Mouse (Mus musculus) intestine, postnatal 0 days (tissue): Measurements from ENCODE around the gene Lrch4. TPM values are rescaled to one million over a fixed set of nuclear protein-coding genes. Genes with fewer than 3 reads are reported as not detected.

ENCODE experiments used
- ATAC-seq: fragments of 200-750 bp; cut with Nextera tagmentation; 2 replicates; pipeline ENCODE4 v1.8.0; 2017; ENCODE audit warnings: mild to moderate bottlenecking, moderate TSS enrichment, moderate library complexity
- H3K27ac ChIP-seq: fragments of 300-500 bp; sonication (generic); 2 replicates; pipeline ENCODE4 v1.5.1; 2014; ENCODE audit warnings: mild to moderate bottlenecking, low read depth, low read length, moderate library complexity
- H3K27me3 ChIP-seq: fragments of 300-500 bp; sonication (generic); replicated peaks from 2 replicates; pipeline ENCODE4 v1.6.1; 2014; ENCODE audit warnings: low read length, mixed read lengths; ENCODE audit not compliant: control insufficient read depth, insufficient read depth
- H3K36me3 ChIP-seq: fragments of 300-500 bp; sonication (generic); 2 replicates; pipeline ENCODE4 v1.6.1; 2014; ENCODE audit warnings: mild to moderate bottlenecking, moderate library complexity; ENCODE audit not compliant: control insufficient read depth, insufficient read depth
- H3K4me1 ChIP-seq: fragments of 300-500 bp; sonication (generic); replicated peaks from 2 replicates; pipeline ENCODE4 v1.6.1; 2014; ENCODE audit warnings: antibody characterized with exemption, low read length, mixed read lengths; ENCODE audit not compliant: control insufficient read depth, insufficient read depth
- H3K4me2 ChIP-seq: fragments of 300-500 bp; sonication (generic); replicated peaks from 2 replicates; pipeline ENCODE4 v1.6.1; 2014; ENCODE audit warnings: low read depth, mild to moderate bottlenecking, moderate library complexity
- H3K4me3 ChIP-seq: fragments of 300-500 bp; sonication (generic); 2 replicates; pipeline ENCODE4 v1.5.1; 2014; ENCODE audit warnings: low read depth, low read length
- H3K9ac ChIP-seq: fragments of 300-500 bp; sonication (generic); 2 replicates; pipeline ENCODE4 v1.6.1; 2014; ENCODE audit warnings: mild to moderate bottlenecking, low read depth, low read length
- H3K9me3 ChIP-seq: fragments of 300-500 bp; sonication (generic); 2 replicates; pipeline ENCODE4 v1.6.1; 2016; ENCODE audit warnings: mixed run types; ENCODE audit not compliant: control insufficient read depth
- CTCF ChIP-seq: sonication (generic); IDR thresholded peaks from 2 replicates; pipeline ENCODE4 v1.5.1; 2016; ENCODE audit warnings: low read depth, mild to moderate bottlenecking, control low read depth, antibody characterized with exemption, moderate library complexity
- WGBS: fragments of 180-500 bp; shearing (Covaris S2); extraction: QIAGEN DNeasy Blood & Tissue Kit; methylation state at CpG from one replicate; pipeline ENCODE4 v1.1.7; 2014; 5-methylcytosine and 5-hydroxymethylcytosine counted together
- polyA plus RNA-seq: library from polyadenylated mRNA; unstranded; fragments of >200 nt; fragmentation: Nextera tagmentation; extraction: Ambion mirVana; gene quantifications from 2 replicates; pipeline ENCODE4 v1.2.1, GENCODE M21; 2015

The Lrch4 gene
- polyA plus RNA-seq, 1 experiment from 2014 or later: 31.5 TPM

DNA sequence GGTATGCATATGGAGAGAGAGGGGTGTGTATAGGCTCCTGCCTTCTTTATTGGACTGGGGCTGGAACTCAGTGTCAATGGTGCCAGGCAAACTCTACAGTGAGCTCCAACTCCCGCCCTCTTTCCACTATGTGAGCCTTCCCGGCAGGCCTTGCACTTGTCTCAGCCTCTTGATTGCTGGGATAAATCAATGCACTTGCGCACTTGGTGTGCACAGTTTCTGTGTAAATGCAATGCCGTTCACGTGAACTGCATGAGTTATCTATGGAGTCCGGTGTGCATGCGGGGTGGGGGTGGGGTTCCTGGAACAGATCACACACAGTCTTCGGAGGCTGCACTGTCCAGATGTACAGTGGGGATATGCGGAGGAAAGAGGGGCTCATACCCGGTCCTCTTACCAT, 24.4 kb downstream of the Lrch4 start:
- H3K4me3 ChIP-seq: no peak overlapping the region
- H3K36me3 ChIP-seq: peaks cover 38% of the 10 kb centered on the region
- no peak overlapping the region for H3K4me2 ChIP-seq
- H3K27me3 ChIP-seq: no peaks in the 10 kb centered on the region
- no peak overlapping the region for H3K9ac ChIP-seq
- H3K4me1 ChIP-seq: no peaks in the 10 kb centered on the region
- WGBS: 93% methylated on average over 10 of the region's 10 CpGs
- no peaks in the 10 kb centered on the region for H3K9me3 ChIP-seq
- ATAC-seq: no peak
- TF ChIP-seq CTCF: no peak
- no peak overlapping the region for H3K27ac ChIP-seq

- Histone ChIP-seq H3K27me3 (no peaks in the 10 kb centered on the region), H3K9me3 (no peaks in the 10 kb centered on the region), H3K9ac (no peak overlapping the region), H3K27ac (no peak overlapping the region), H3K4me2 (no peak overlapping the region), H3K4me3 (no peak overlapping the region), H3K4me1 (no peaks in the 10 kb centered on the region), H3K36me3 (peaks cover 38% of the 10 kb centered on the region)
- ATAC-seq: no peak
- TF ChIP-seq CTCF: peak; percentile 74
- 69% methylated on average over 7 of the region's 7 CpGs for WGBS
These were observed 25.8 kb downstream of the Lrch4 start for GRCm38 (mm10) chr5:137654746-137655145.

DNA sequence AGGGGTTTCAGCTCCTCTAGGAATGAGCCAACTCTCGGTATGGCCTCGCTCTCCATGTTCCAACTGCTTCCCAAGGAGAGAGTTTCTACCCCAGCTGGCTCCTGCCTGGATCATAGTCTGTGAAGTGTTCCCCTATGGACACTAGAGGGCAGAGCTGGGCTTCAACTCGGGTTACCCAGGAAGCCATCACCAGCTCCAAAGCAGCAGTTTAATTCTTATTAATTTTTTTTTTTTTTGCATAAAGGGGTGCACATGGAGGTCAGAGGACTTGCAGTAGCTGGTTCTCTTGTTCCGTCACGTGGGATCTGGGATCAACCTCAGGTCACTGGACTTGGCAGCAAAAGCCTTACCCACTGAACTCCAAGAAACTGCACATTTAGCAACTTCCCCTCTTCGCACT, 28.1 kb downstream of the Lrch4 start:
- Histone ChIP-seq H3K4me2 (no peak overlapping the region), H3K36me3 (peaks cover 42% of the 10 kb centered on the region), H3K9me3 (no peaks in the 10 kb centered on the region), H3K27ac (no peak overlapping the region), H3K9ac (no peak overlapping the region), H3K27me3 (no peaks in the 10 kb centered on the region), H3K4me3 (no peak overlapping the region), H3K4me1 (no peaks in the 10 kb centered on the region)
- peak; percentile 88 for TF ChIP-seq CTCF
- ATAC-seq: peak; percentile 35; the same call in 1 of the 2 replicates
- 19% methylated on average over 6 of the region's 6 CpGs for WGBS

- H3K36me3 ChIP-seq: peaks cover 43% of the 10 kb centered on the region
- no peaks in the 10 kb centered on the region for H3K9me3 ChIP-seq
- no peak overlapping the region for H3K27ac ChIP-seq
- no peak overlapping the region for H3K4me3 ChIP-seq
- no peak for TF ChIP-seq CTCF
- WGBS: 79% methylated on average over 6 of the region's 6 CpGs
- H3K4me2 ChIP-seq: no peak overlapping the region
- no peaks in the 10 kb centered on the region for H3K27me3 ChIP-seq
- H3K4me1 ChIP-seq: no peaks in the 10 kb centered on the region
- H3K9ac ChIP-seq: no peak overlapping the region
- ATAC-seq: no peak
These were observed 31.3 kb downstream of the Lrch4 start for GRCm38 (mm10) chr5:137660064-137660688.

- Histone ChIP-seq H3K27ac (no peak overlapping the region; the same call in 1 of the 2 replicates), H3K9ac (no peak overlapping the region), H3K36me3 (peaks cover 50% of the 10 kb centered on the region), H3K9me3 (no peaks in the 10 kb centered on the region), H3K4me1 (no peaks in the 10 kb centered on the region), H3K4me2 (no peak overlapping the region), H3K27me3 (no peaks in the 10 kb centered on the region), H3K4me3 (no peak overlapping the region)
- peak; percentile 31; the same call in 1 of the 2 replicates for ATAC-seq
- 39% methylated on average over 9 of the region's 9 CpGs for WGBS
- no peak for TF ChIP-seq CTCF
These were observed 34.1 kb downstream of the Lrch4 start for GRCm38 (mm10) chr5:137663057-137663456.

DNA sequence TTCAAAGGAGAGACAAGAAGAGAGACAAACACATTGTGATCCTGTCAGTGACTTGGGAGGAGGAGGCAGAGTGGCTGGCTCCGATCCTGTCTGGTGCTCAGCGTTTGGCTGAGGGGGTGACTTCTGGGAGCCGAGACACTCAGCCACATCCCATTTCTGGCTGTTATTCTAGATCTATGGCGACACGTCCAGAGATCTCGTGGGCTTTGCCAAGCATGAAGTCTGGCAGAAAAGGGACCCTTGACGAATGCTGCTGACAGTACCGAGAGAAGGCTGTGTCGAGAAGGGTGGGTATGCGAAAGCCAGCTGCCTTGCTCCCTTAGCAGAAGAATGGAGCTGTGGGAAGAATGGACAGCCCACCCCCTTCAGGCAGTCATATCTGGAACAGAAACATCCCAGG, 40.0 kb downstream of the Lrch4 start:
- Histone ChIP-seq H3K27ac (no peak overlapping the region), H3K4me2 (0 out of 2 replicates have a peak overlapping the region, but pooled peaks have one; percentile 24)
- WGBS: 66% methylated on average over 10 of the region's 10 CpGs

More for the DNA sequence above, 40.0 kb downstream of the Lrch4 start:
- Histone ChIP-seq H3K27me3 (no peaks in the 10 kb centered on the region), H3K4me1 (peaks cover 10% of the 10 kb centered on the region), H3K9me3 (no peaks in the 10 kb centered on the region), H3K4me3 (no peak overlapping the region), H3K36me3 (peaks cover 24% of the 10 kb centered on the region), H3K9ac (no peak overlapping the region)
- TF ChIP-seq CTCF: no peak
- ATAC-seq: no peak
